In the genomic region with DNA sequence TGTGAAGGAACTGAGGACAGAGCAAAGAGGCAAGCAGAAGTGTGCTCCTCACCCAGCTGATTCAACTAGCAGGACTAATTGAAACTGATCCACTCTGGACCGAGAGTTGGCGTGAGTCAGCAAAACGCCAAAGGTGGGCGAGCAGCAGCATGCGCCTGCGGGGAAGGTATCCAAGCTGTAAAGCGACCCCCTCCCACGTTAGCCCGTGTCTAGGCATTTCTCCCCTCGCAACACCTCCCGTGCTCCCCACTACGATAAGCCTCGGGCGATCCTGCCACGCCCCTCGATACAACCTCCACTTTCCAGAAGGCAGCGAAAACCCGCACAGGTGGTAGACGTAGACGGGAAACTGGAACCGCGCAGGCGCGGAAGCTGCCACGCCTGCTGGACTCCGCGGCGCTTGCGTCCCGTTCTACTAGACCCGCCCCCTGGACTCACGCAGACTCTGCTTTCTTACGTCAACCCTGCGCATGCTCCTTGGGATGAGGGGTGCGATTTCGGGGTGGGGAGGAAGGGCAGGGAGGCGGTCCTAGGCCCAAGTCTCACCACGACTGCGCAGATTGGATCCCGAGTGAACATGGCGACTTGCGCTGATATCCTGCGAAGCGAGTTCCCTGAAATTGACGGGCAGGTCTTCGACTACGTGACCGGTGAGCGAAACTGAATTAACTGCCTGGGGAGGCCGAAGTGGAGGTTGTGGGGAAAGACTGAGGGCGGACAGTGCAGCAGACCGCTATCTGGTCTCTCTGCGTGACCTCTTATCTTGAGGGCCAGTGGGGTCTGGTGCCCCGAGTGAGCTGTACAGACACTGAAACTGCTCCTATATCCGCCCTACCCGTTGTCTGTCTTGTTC, we compare ENCODE assay signal across 7 mouse cellular contexts. TPM values are rescaled to one million over a fixed set of nuclear protein-coding genes. Genes with fewer than 3 reads are reported as not detected.
DNase-seq lines count a peak whose midpoint lies in the region; ATAC-seq lines count a peak whose summit lies in the region.

Abcf3 (plus strand) TSS at position 482 of the 853 bp plus-strand sequence.

- intact Hi-C loops in left cerebral cortex, postnatal 36 days (cut with DNase I): loop anchor here (5.0 kb wide), 2 partner anchors 36 to 94 kb away; no protein-coding TSS in a partner anchor

- H3K27ac ChIP-seq in intestine, embryonic 16.5 days (ENCODE audit: low read length): peak within 1 kb of the TSS; percentile 86
- no peak within 1 kb of the TSS for H3K27ac ChIP-seq in midbrain, embryonic 11.5 days (ENCODE audit: low read depth, low read length)

- 0% methylated on average over 56 of the region's 56 CpGs for WGBS in intestine, embryonic 16.5 days
- whole genome bisulfite sequencing in midbrain, embryonic 11.5 days: under 1% methylated on average over 56 of the region's 56 CpGs

- peak within 1 kb of the TSS; percentile 90 for H3K9ac ChIP-seq in intestine, embryonic 16.5 days (ENCODE audit: low read depth, low read length)
- peak within 1 kb of the TSS; percentile 76 for H3K9ac ChIP-seq in midbrain, embryonic 11.5 days (ENCODE audit: low read length)

- H3K36me3 ChIP-seq in intestine, embryonic 16.5 days (ENCODE audit: control insufficient read depth, insufficient read depth, low read length): peaks cover 24% of the 10 kb centered on the region
- H3K36me3 ChIP-seq in midbrain, embryonic 11.5 days (ENCODE audit: control insufficient read depth, insufficient read depth, low read length): peaks cover 18% of the 10 kb centered on the region

- peak; percentile 98 for ATAC-seq in intestine, embryonic 16.5 days
- ATAC-seq in midbrain, embryonic 11.5 days (ENCODE audit: low FRiP score): peak; percentile 99

- H3K4me3 ChIP-seq in intestine, embryonic 16.5 days (ENCODE audit: low read length): peak within 1 kb of the TSS; percentile 79
- peak within 1 kb of the TSS; percentile 77 for H3K4me3 ChIP-seq in midbrain, embryonic 11.5 days (ENCODE audit: low read depth, low read length)

- peak; percentile 99 for DNase-seq in adrenal gland, adult 8-10 months
- DNase-seq in embryo, embryonic 9.5 days (ENCODE audit: extremely low spot score): peak; percentile 97
- peak; percentile 92 to 97 for DNase-seq in gastrocnemius, postnatal 4 days (ENCODE audit: low spot score in 2 of 2)
- DNase-seq in left cerebral cortex, postnatal 36 days (ENCODE audit: low spot score in 2 of 2): peak; percentile 99
- DNase-seq in midbrain, embryonic 11.5 days (ENCODE audit: low spot score, missing footprints): peak; percentile 99
- peak; percentile 100 for DNase-seq in skeletal muscle tissue, adult 2 months (ENCODE audit: low read depth, low spot score)

- no peaks in the 10 kb centered on the region for H3K27me3 ChIP-seq in intestine, embryonic 16.5 days (replicated peaks; ENCODE audit: control insufficient read depth, insufficient read depth, low read length)
- H3K27me3 ChIP-seq in midbrain, embryonic 11.5 days (ENCODE audit: control insufficient read depth, insufficient read depth, low read length): no peaks in the 10 kb centered on the region

- H3K4me2 ChIP-seq in intestine, embryonic 16.5 days (ENCODE audit: low read depth, low read length): peak within 1 kb of the TSS; percentile 70
- peak within 1 kb of the TSS; percentile 81 for H3K4me2 ChIP-seq in midbrain, embryonic 11.5 days

- H3K4me1 ChIP-seq in intestine, embryonic 16.5 days (ENCODE audit: control insufficient read depth, insufficient read depth, low read length): peaks cover 8% of the 10 kb centered on the region
- H3K4me1 ChIP-seq in midbrain, embryonic 11.5 days (ENCODE audit: control insufficient read depth, insufficient read depth, low read length): peaks cover 8% of the 10 kb centered on the region

- H3K9me3 ChIP-seq in intestine, embryonic 16.5 days (ENCODE audit: control insufficient read depth, low read length): no peaks in the 10 kb centered on the region
- no peaks in the 10 kb centered on the region for H3K9me3 ChIP-seq in midbrain, embryonic 11.5 days (ENCODE audit: control insufficient read depth, low read length)

RNA-seq across cellular contexts. Expression of gene Abcf3, which starts in this region (rescaled TPM):
- 100 to 1,000 TPM in 2 of 4 experiments, 10 to 100 TPM in 2; 80.8 to 118 (median 97.5) TPM for total RNA-seq in adrenal gland, adult 8-10 months (2022)
- total RNA-seq in gastrocnemius, postnatal 4 days (2021): 10 to 100 TPM; 54.1 to 55.7 TPM
- polyA plus RNA-seq in intestine, embryonic 16.5 days (2015; fragmentation: Nextera tagmentation; extraction: Ambion mirVana): 64.8 and 67.7 TPM in 2 replicates
- 100 to 1,000 TPM in 1 of 2 experiments, 10 to 100 TPM in 1; 88.3 to 102 TPM for total RNA-seq in left cerebral cortex, postnatal 36 days (2021)
- 62.2 and 64.4 TPM in 2 replicates for polyA plus RNA-seq in midbrain, embryonic 11.5 days (2014; fragmentation: Nextera tagmentation; extraction: Ambion mirVana)
